Mouse (Mus musculus) kidney, adult 2 months (tissue): ENCODE measurements around the gene Srsf10.

Experiments
- CTCF ChIP-seq: fragments of 200-500 bp; conservative IDR thresholded peaks from 2 replicates; pipeline ENCODE4 v1.5.1; 2011; ENCODE audit warnings: low read depth, mild to moderate bottlenecking, control low read depth, low read length, moderate library complexity, mixed read lengths; ENCODE audit not compliant: insufficient read depth, insufficient read length
- POLR2A ChIP-seq: fragments of 200-500 bp; IDR thresholded peaks from one replicate; pipeline ENCODE4 v1.6.1; 2011; ENCODE audit warnings: low read depth, low read length, control low read depth

DNA sequence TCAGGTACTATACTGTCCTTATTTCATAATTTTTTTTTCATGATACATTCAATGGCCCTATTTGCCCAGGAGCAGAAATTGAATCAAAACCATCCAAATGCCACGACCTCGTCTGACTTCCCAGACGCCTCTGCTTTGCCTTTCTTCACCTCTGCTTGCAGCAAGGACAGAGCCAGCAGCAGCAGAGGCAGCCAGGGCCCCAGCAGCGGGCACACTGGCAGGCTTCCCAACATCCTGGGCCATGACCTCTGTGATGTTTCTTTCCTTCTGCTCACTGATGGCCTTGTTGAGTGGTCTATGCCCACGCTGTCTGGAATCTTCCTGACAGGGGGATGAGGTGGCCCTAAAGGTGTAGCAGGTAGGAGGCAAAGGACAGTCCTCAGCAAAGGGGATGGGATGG, 8.0 kb upstream of the Srsf10 start:
- TF ChIP-seq CTCF (no peak), POLR2A (no peak)
